Mouse (Mus musculus): ENCODE results near the gene Agrp.
A peak's percentile ranks its signal among the peaks of the same experiment; 100 is the strongest.

DNA sequence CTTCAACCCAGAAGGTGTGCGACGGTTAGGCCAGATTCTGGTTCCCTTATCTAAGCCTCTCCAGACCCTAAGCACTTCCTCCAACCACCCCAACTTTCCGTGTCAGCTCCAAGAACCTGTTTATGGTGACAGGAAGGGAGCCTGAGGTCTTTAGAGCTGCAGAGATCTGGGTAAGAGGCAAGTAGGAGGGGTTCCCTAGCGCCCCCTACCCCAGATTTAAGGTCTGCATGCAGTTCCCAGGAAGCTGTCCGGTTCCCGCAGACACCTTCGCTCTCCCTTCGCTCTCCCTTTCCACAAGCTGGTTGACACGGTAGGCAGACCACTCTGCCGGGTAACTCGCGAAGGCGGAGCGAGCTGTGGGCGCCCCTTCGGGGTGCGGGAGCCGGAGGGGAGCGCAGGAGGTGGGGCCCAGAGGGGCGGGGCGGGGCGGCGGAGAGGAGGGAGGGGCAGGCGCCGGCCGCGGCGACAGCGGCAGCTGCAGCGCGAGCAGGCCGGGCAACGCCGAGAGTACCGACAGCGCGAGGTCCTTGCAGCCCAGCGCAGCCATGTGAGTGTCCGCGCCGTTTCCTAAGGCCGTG, 32.3 kb downstream of the Agrp start, which contains the start of gene Ripor1:
- TF ChIP-seq CTCF (IDR thresholded peaks at IDR 0.05; ENCODE audit: insufficient read depth, low read length) (peak; percentile 50), POLR2A (IDR thresholded peaks at IDR 0.05; ENCODE audit: borderline replicate concordance, extremely low read depth, low read depth, low read length) (peak; percentile 65; the same call in 1 of the 2 replicates)

Data from lung, adult 2 months (tissue).